Mouse (Mus musculus) neural tube, embryonic 11.5 days (tissue): ENCODE results near the gene Pp2d1. TPM values are rescaled to one million over a fixed set of nuclear protein-coding genes. Genes with fewer than 3 reads are reported as not detected.
A peak's percentile ranks its signal among the peaks of the same experiment; 100 is the strongest.
"Not testable (repeated sequence)": the region's sequence is repeated elsewhere in the genome, so short reads cannot be mapped to it uniquely, and the experiment has no call there.

Experiments
- ATAC-seq: fragments of 200-750 bp; cut with Nextera tagmentation; 2 replicates; pipeline ENCODE4 v1.8.0; 2017; ENCODE audit warnings: moderate number of reproducible peaks, mild to moderate bottlenecking, moderate TSS enrichment, moderate library complexity; ENCODE audit not compliant: insufficient read depth, low FRiP score, low TSS enrichment
- DNase-seq: peaks from one replicate; pipeline ENCODE4 v3.0.0-alpha.2; 2015; ENCODE audit warnings: low spot score
- H3K27ac ChIP-seq: fragments of 300-500 bp; sonication (generic); 2 replicates; pipeline ENCODE4 v1.5.1; 2014; ENCODE audit warnings: low read depth, mild to moderate bottlenecking, low read length
- H3K27me3 ChIP-seq: fragments of 300-500 bp; sonication (generic); 2 replicates; pipeline ENCODE4 v1.6.1; 2014; ENCODE audit warnings: mild to moderate bottlenecking, low read length, mixed read lengths; ENCODE audit not compliant: control insufficient read depth, insufficient read depth
- H3K36me3 ChIP-seq: fragments of 300-500 bp; sonication (generic); 2 replicates; pipeline ENCODE4 v1.6.1; 2014; ENCODE audit warnings: mild to moderate bottlenecking, low read length, moderate library complexity, mixed read lengths; ENCODE audit not compliant: control insufficient read depth, insufficient read depth
- H3K4me1 ChIP-seq: fragments of 300-500 bp; sonication (generic); 2 replicates; pipeline ENCODE4 v1.6.1; 2014; ENCODE audit warnings: low read length, mixed read lengths; ENCODE audit not compliant: control insufficient read depth, insufficient read depth
- H3K4me2 ChIP-seq: fragments of 300-500 bp; sonication (generic); 2 replicates; pipeline ENCODE4 v1.6.1; 2014; ENCODE audit warnings: low read depth, mild to moderate bottlenecking, moderate library complexity
- H3K4me3 ChIP-seq: fragments of 300-500 bp; sonication (generic); 2 replicates; pipeline ENCODE4 v1.5.1; 2014; ENCODE audit warnings: low read depth, low read length
- H3K9ac ChIP-seq: fragments of 300-500 bp; sonication (generic); 2 replicates; pipeline ENCODE4 v1.6.1; 2014; ENCODE audit warnings: mild to moderate bottlenecking, low read length
- H3K9me3 ChIP-seq: fragments of 300-500 bp; sonication (generic); 2 replicates; pipeline ENCODE4 v1.6.1; 2016; ENCODE audit warnings: low read length; ENCODE audit not compliant: control insufficient read depth
- WGBS: fragments of 180-500 bp; shearing (Covaris S2); extraction: QIAGEN DNeasy Blood & Tissue Kit; methylation state at CpG from one replicate; pipeline ENCODE4 v1.1.7; 2014; 5-methylcytosine and 5-hydroxymethylcytosine counted together
- polyA plus RNA-seq: library from polyadenylated mRNA; unstranded; fragments of >200 nt; fragmentation: Nextera tagmentation; extraction: Ambion mirVana; gene quantifications from 2 replicates; pipeline ENCODE4 v1.2.1, GENCODE M21; 2014

The Pp2d1 gene
- polyA plus RNA-seq, 1 experiment from 2014 or later: 0.69 TPM

DNA sequence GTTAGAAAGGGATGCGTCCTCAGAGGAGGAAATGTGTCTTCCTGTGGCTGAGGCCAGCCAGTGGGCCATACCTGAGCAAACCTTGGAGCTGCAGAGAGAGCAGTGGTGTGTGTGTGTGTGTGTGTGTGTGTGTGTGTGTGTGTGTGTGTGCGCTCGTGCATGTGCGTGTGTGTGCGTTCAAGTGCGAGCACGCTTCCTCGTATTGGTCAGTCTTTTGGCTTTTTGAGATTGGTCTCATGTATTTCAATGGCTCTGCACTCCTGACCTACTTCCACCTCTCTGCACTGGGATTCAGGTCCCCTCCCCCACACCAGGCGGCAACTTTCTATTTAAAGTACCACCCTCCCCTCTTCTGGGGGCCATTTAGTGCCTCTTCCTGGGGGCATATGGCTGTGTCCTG, 39.5 kb upstream of the Pp2d1 start:
- WGBS: 51% methylated on average over 8 of the region's 9 CpGs
- H3K9me3 ChIP-seq: no peaks in the 10 kb centered on the region
- H3K27ac ChIP-seq: no peak overlapping the region
- H3K4me1 ChIP-seq: no peaks in the 10 kb centered on the region
- H3K27me3 ChIP-seq: no peaks in the 10 kb centered on the region
- no peak overlapping the region for H3K4me2 ChIP-seq
- no peak for ATAC-seq
- no peak overlapping the region for H3K4me3 ChIP-seq
- no peak for DNase-seq
- no peaks in the 10 kb centered on the region for H3K36me3 ChIP-seq
- H3K9ac ChIP-seq: no peak overlapping the region

DNA sequence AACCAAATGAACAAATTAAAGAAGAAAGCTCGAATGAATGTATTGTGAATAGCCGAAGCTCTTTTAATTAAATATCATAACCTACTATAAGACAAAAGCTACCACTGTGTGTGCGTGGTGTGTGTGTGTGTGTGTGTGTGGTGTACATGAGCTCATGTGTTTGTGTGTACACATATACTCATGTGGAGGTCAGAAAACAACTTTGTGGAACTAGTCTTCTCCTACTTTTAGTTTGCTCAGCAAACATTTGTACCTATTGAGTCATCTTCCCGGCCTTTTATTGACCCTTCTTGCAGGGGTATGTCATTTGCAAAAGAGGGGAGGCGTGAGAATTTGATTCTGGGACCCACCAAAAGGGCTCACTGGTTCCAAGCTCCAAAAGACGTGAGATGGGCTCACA, 39.0 kb upstream of the Pp2d1 start:
- 75% methylated on average over 6 of the region's 6 CpGs for WGBS
- ATAC-seq (no peak), DNase-seq (no peak)
- Histone ChIP-seq H3K36me3 (no peaks in the 10 kb centered on the region), H3K4me3 (no peak overlapping the region), H3K27ac (no peak overlapping the region), H3K4me1 (no peaks in the 10 kb centered on the region), H3K4me2 (no peak overlapping the region), H3K27me3 (no peaks in the 10 kb centered on the region), H3K9ac (no peak overlapping the region), H3K9me3 (no peaks in the 10 kb centered on the region)

DNA sequence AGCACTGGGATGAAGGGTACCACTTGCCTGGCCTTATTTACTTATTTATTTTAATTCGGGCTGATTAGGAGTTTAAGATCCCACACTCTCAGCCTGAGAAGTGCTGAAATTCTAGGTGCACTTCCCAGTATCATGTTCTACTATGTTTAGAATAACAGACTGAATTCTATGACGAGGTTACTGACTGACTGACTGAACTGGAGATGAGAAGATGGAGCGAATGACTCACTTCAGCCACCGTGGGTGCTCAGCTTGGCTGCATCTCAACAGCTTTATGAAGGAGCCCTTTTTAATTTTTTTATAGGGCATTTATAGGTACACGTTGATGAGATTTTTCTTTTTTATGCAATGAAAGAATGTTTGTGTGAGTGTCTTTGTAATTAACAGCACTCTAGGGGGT, 38.5 kb upstream of the Pp2d1 start:
- WGBS: 86% methylated on average over 5 of the region's 5 CpGs
- Histone ChIP-seq H3K9me3 (no peaks in the 10 kb centered on the region), H3K27ac (no peak overlapping the region), H3K4me3 (no peak overlapping the region), H3K27me3 (no peaks in the 10 kb centered on the region), H3K36me3 (no peaks in the 10 kb centered on the region), H3K9ac (no peak overlapping the region), H3K4me2 (no peak overlapping the region), H3K4me1 (no peaks in the 10 kb centered on the region)
- DNase-seq: no peak
- ATAC-seq: no peak

GRCm38 (mm10) chr17:53577151-53577550, 37.9 kb upstream of the Pp2d1 start:
- Histone ChIP-seq H3K4me2 (no peak overlapping the region), H3K9me3 (no peaks in the 10 kb centered on the region), H3K36me3 (no peaks in the 10 kb centered on the region), H3K27me3 (no peaks in the 10 kb centered on the region), H3K27ac (no peak overlapping the region), H3K4me3 (no peak overlapping the region), H3K9ac (no peak overlapping the region), H3K4me1 (no peaks in the 10 kb centered on the region)
- no peak for ATAC-seq
- 87% methylated on average over 2 of the region's 2 CpGs for WGBS
- no peak for DNase-seq

- Histone ChIP-seq H3K9me3 (no peaks in the 10 kb centered on the region), H3K4me3 (no peak overlapping the region), H3K4me1 (peaks cover 5% of the 10 kb centered on the region; the same call in 1 of the 2 replicates), H3K4me2 (no peak overlapping the region), H3K27ac (no peak overlapping the region), H3K36me3 (no peaks in the 10 kb centered on the region), H3K9ac (no peak overlapping the region), H3K27me3 (no peaks in the 10 kb centered on the region)
- ATAC-seq (no peak), DNase-seq (no peak)
- 68% methylated on average over 4 of the region's 4 CpGs for WGBS
Observed at GRCm38 (mm10) chr17:53573019-53573556, 33.8 kb upstream of the Pp2d1 start.

DNA sequence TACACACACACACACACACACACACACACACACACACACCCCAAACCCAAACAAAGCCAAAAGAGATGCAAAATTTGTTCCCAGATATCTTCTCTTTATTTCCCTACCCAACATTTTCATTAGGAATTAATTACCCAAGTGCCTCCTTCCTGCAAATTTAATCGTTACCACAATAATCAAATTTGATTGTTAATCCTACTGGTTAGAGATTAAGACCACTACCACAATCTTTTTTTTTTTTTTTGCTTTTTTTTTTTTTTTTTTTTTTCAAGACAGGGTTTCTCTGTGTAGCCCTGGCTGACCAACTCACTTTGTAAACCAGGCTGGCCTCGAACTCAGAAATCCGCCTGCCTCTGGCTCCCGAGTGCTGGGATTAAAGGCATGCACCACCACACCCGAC, 31.7 kb upstream of the Pp2d1 start:
- H3K27me3 ChIP-seq, H3K4me3 ChIP-seq, ATAC-seq, H3K9me3 ChIP-seq, H3K9ac ChIP-seq, H3K36me3 ChIP-seq, H3K4me2 ChIP-seq, DNase-seq, H3K4me1 ChIP-seq, H3K27ac ChIP-seq: not testable (repeated sequence)
- WGBS: 86% methylated on average over 5 of the region's 5 CpGs

DNA sequence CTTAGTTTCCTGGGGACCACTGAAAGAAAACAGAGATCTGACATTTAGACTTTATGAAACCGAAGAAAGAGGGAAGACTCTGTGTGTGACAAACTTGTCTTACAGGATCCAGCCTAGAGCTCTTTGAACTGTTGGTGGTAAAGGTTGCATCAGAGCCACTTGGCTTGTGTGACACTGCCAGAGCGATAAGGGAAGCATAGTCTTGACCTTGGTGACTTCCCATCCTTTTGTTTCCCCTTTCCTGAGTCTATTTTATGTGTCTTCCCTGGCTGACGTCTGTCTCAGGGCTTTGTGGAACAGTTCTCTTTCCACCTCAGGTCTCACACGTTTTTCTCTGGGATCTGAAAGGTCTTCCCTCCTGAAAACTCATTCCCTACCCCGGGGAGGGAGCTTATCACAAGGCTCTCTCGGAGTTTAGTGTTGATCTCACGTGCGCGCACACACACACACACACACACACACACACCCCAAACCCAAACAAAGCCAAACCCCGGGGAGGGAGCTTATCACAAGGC, 31.2 kb upstream of the Pp2d1 start:
- no peak overlapping the region for H3K4me2 ChIP-seq
- no peaks in the 10 kb centered on the region for H3K36me3 ChIP-seq
- no peaks in the 10 kb centered on the region for H3K27me3 ChIP-seq
- H3K4me3 ChIP-seq: no peak overlapping the region
- no peak overlapping the region for H3K9ac ChIP-seq
- no peak for ATAC-seq
- no peak for DNase-seq
- no peaks in the 10 kb centered on the region for H3K9me3 ChIP-seq
- no peak overlapping the region for H3K27ac ChIP-seq
- peaks cover 5% of the 10 kb centered on the region; the same call in 1 of the 2 replicates for H3K4me1 ChIP-seq
- 58% methylated on average over 10 of the region's 10 CpGs for WGBS

DNA sequence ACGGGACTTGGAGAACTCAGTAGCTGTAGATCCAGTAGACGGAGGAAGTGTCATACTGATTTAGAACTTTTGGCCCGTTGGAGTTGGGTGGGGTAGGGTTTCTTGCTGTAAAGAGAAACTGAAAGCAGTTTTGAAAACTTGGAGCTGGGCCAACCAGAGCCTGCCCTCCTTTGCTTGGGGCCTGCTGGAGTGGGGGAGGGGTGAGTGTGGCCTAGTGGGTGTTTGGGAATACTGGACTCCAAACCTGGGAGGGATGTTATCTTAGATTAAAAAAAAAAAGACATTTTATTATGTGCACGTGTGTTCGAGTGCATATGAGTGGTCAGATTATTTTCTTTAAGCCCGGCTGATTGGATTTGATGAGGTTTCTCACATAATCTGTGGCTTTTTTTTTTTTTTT, 30.6 kb upstream of the Pp2d1 start:
- Histone ChIP-seq H3K4me1 (peaks cover 5% of the 10 kb centered on the region; the same call in 1 of the 2 replicates), H3K27me3 (no peaks in the 10 kb centered on the region), H3K9me3 (no peaks in the 10 kb centered on the region), H3K4me3 (no peak overlapping the region), H3K36me3 (no peaks in the 10 kb centered on the region), H3K27ac (no peak overlapping the region), H3K4me2 (no peak overlapping the region), H3K9ac (no peak overlapping the region)
- DNase-seq (no peak), ATAC-seq (no peak)
- 53% methylated on average over 6 of the region's 6 CpGs for WGBS

DNA sequence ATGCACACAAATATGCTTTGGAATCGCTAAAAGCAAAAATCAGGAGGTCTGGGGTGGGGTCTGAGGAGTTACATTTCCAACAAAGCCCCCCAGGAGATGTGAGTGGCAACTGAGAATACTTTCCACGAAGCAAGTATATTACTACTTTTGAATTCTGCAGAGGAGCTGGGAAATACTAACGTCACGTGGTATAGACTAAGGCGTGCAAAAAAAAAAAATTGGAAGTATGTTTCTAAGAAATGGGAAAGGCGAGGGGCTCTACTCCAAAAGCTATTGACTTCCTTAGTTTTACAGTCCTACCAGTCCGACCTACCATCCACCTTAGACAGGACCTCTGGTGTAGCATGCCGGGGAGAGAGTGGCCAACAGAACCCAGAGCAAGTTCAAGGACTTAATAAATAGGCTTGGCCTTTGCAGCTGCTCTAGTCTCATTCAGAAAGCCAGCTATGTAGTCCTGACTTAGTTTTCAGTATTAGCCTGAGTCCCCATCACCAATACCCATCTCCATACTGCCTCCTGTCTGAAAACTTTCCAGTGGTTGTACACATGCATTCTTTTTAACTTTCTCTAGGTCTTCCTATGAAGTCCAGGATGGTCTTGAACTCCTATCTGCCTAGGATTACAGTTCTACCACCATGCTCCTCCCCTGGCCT, 29.6 kb upstream of the Pp2d1 start:
- 40% methylated on average over 8 of the region's 8 CpGs for WGBS
- H3K36me3 ChIP-seq: no peaks in the 10 kb centered on the region

More for the DNA sequence above, 29.6 kb upstream of the Pp2d1 start:
- 0 out of 2 replicates have a peak overlapping the region, but pooled peaks have one; percentile 92 for H3K27ac ChIP-seq
- DNase-seq (no peak), ATAC-seq (no peak)
- H3K9me3 ChIP-seq: no peaks in the 10 kb centered on the region
- no peaks in the 10 kb centered on the region for H3K27me3 ChIP-seq
- peaks cover 5% of the 10 kb centered on the region; the same call in 1 of the 2 replicates for H3K4me1 ChIP-seq
- peak overlapping the region; percentile 90 for H3K4me2 ChIP-seq
- peak overlapping the region; percentile 89 for H3K4me3 ChIP-seq
- H3K9ac ChIP-seq: no peak overlapping the region; the same call in 1 of the 2 replicates
